Mouse (Mus musculus) embryonic fibroblast, embryonic 13.5 days (primary cell): ENCODE measurements around the gene Map4k5. TPM values are rescaled to one million over a fixed set of nuclear protein-coding genes. Genes with fewer than 3 reads are reported as not detected.

Experiments used
- H3K27ac ChIP-seq: 2 replicates; pipeline ENCODE4 v1.5.1; 2012; ENCODE audit warnings: low read length, control low read depth, inconsistent platforms; ENCODE audit not compliant: insufficient read depth
- H3K4me1 ChIP-seq: 2 replicates; pipeline ENCODE4 v1.6.1; 2011; ENCODE audit warnings: low read length; ENCODE audit not compliant: control insufficient read depth, insufficient read depth
- H3K4me3 ChIP-seq: 2 replicates; pipeline ENCODE4 v1.5.1; 2011; ENCODE audit warnings: mild to moderate bottlenecking, control low read depth, low read length; ENCODE audit not compliant: insufficient read depth
- CTCF ChIP-seq: IDR thresholded peaks from 2 replicates; pipeline ENCODE4 v1.5.1; 2011; ENCODE audit warnings: mild to moderate bottlenecking, control low read depth, low read length, moderate library complexity, borderline replicate concordance; ENCODE audit not compliant: insufficient read depth
- POLR2A ChIP-seq: IDR thresholded peaks from 2 replicates; pipeline ENCODE4 v1.6.1; 2011; ENCODE audit warnings: low read depth, mild to moderate bottlenecking, control low read depth, low read length, moderate library complexity
- polyA plus RNA-seq: library from polyadenylated mRNA; stranded (reverse); fragments of >200 nt; gene quantifications from 2 replicates; pipeline ENCODE4 v1.2.4, GENCODE M21; 2011; ENCODE audit warnings: low read depth; ENCODE audit not compliant: missing spikeins, insufficient read length

Map4k5 gene
- polyA plus RNA-seq, 1 experiment, result 74.9 TPM

- TF ChIP-seq POLR2A, result no peak
- TF ChIP-seq CTCF, result no peak
- Histone ChIP-seq H3K4me3 (no peak overlapping the region), H3K4me1 (peaks cover 26% of the 10 kb centered on the region), H3K27ac (peak overlapping the region; percentile 86)
Measured at GRCm38 (mm10) chr12:69814272-69814671, 78.7 kb downstream of the Map4k5 start.

GRCm38 (mm10) chr12:69813596-69813995, 79.4 kb downstream of the Map4k5 start:
- H3K4me3 ChIP-seq, result no peak overlapping the region
- TF ChIP-seq POLR2A, result no peak
- no peak for TF ChIP-seq CTCF
- peak overlapping the region; percentile 70 for H3K27ac ChIP-seq
- peaks cover 26% of the 10 kb centered on the region for H3K4me1 ChIP-seq

- no peak overlapping the region for H3K4me3 ChIP-seq
- H3K27ac ChIP-seq, result peak overlapping the region; percentile 70
- H3K4me1 ChIP-seq, result peaks cover 26% of the 10 kb centered on the region
- no peak for TF ChIP-seq POLR2A
- no peak for TF ChIP-seq CTCF
Measured at GRCm38 (mm10) chr12:69812986-69813385, 80.0 kb downstream of the Map4k5 start.

- Histone ChIP-seq H3K4me3 (no peak overlapping the region), H3K4me1 (peaks cover 26% of the 10 kb centered on the region), H3K27ac (peak overlapping the region; percentile 79)
- no peak for TF ChIP-seq POLR2A
- TF ChIP-seq CTCF, result no peak
Measured at GRCm38 (mm10) chr12:69811976-69812375, 81.0 kb downstream of the Map4k5 start.

- Histone ChIP-seq H3K4me3 (no peak overlapping the region), H3K27ac (no peak overlapping the region; the same call in 1 of the 2 replicates), H3K4me1 (peaks cover 18% of the 10 kb centered on the region)
- TF ChIP-seq CTCF (no peak), POLR2A (no peak)
Measured at GRCm38 (mm10) chr12:69809439-69809838, 83.6 kb downstream of the Map4k5 start.

GRCm38 (mm10) chr12:69807399-69807985, 85.5 kb downstream of the Map4k5 start:
- H3K27ac ChIP-seq, result no peak overlapping the region
- H3K4me3 ChIP-seq, result no peak overlapping the region
- TF ChIP-seq CTCF, result no peak
- TF ChIP-seq POLR2A, result no peak
- H3K4me1 ChIP-seq, result peaks cover 2% of the 10 kb centered on the region; the same call in 1 of the 2 replicates

DNA sequence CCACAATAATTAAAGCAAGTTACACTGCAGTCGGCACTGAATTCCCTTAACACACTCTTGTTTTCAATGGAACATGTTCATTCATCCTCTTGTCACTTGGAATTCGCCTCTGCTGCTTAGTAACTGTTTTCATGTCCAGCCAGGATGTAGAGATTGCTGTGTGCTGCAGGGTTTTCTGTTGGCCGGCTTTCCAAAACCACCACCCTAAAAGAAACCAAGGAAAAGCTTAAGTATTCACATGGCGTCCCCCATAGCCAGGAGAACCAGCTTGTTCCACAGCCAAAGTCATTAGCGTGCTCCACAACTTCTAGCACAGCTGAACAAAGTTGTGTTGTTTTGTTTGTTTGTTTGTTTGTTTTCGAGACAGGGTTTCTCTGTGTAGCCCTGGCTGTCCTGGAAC, 87.9 kb downstream of the Map4k5 start:
- H3K4me3 ChIP-seq, result no peak overlapping the region
- no peaks in the 10 kb centered on the region for H3K4me1 ChIP-seq
- no peak for TF ChIP-seq CTCF
- TF ChIP-seq POLR2A, result no peak
- no peak overlapping the region for H3K27ac ChIP-seq

DNA sequence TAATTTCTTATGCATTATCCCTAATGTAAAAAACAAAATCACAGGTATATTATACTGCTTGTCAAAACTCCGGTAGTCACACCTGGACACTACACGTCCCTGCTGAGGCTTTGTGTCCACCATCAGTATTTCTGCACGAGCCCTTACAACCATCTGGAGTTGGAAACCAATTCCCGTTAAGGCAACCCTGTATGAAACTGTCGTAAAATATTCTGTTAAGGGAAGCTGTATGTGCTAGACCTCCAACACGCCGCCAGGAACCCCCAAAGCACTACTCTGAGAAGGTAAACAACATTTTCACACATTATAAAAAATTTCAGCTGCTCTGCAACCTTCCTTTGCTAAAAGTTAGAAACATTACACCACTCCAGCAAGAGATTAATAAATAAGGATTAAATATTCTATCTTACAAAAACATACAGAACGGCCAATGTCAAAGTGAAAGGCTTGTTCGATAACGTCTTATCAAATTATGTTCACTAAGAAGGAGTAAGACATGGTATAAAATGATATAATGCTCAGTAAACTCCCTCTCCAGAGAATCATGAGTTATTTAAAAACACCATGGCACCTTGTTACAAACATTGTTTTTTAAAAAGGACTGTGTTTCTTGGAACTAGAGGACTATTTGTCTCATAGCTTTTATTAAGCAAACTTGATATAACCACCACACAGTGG, 88.5 kb downstream of the Map4k5 start:
- Histone ChIP-seq H3K4me1 (no peaks in the 10 kb centered on the region), H3K27ac (no peak overlapping the region), H3K4me3 (no peak overlapping the region)
- TF ChIP-seq POLR2A (no peak), CTCF (no peak)

- Histone ChIP-seq H3K4me1 (no peaks in the 10 kb centered on the region), H3K27ac (no peak overlapping the region), H3K4me3 (no peak overlapping the region)
- no peak for TF ChIP-seq POLR2A
- TF ChIP-seq CTCF, result no peak
Measured at GRCm38 (mm10) chr12:69803196-69803595, 89.8 kb downstream of the Map4k5 start.

DNA sequence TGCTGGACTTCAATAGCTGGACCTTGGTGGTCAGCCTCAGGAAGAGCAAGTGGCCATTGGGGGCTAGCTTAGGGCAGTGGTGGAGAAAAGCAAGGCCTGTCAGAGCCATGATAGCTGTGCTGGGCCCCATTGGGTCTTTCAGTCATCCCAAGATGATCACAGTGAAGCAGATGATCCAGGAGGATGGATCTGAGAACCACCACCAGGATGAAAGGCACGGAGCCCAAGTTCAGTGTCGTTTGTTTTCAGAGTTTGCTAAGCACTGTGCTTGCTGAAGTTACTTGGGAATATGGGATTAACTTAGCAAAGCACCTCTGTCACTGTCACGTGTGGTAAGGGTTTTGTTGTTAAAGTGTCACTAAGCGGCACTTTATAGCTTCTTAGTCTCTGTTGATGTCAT, 92.4 kb downstream of the Map4k5 start:
- H3K4me3 ChIP-seq, result no peak overlapping the region
- no peak overlapping the region for H3K27ac ChIP-seq
- H3K4me1 ChIP-seq, result no peaks in the 10 kb centered on the region
- TF ChIP-seq POLR2A, result no peak
- no peak for TF ChIP-seq CTCF
